Mouse (Mus musculus) lung, embryonic 15.5 days (tissue): ENCODE results near the gene Smim1. TPM values are rescaled to one million over a fixed set of nuclear protein-coding genes. Genes with fewer than 3 reads are reported as not detected.

ENCODE experiments used
- ATAC-seq: fragments of 200-750 bp; cut with Nextera tagmentation; 2 replicates; pipeline ENCODE4 v1.8.0; 2017; ENCODE audit warnings: moderate number of reproducible peaks, borderline replicate concordance; ENCODE audit not compliant: low FRiP score, low TSS enrichment; ENCODE audit errors: extremely low read depth
- H3K27ac ChIP-seq: fragments of 300-500 bp; sonication (generic); 2 replicates; pipeline ENCODE4 v1.5.1; 2015; ENCODE audit warnings: moderate library complexity, mild to moderate bottlenecking, inconsistent platforms
- H3K27me3 ChIP-seq: fragments of 300-500 bp; sonication (generic); 2 replicates; pipeline ENCODE4 v1.6.1; 2015; ENCODE audit warnings: inconsistent platforms
- H3K36me3 ChIP-seq: fragments of 300-500 bp; sonication (generic); 2 replicates; pipeline ENCODE4 v1.6.1; 2015; ENCODE audit warnings: inconsistent platforms
- H3K4me1 ChIP-seq: fragments of 300-500 bp; sonication (generic); 2 replicates; pipeline ENCODE4 v1.6.1; 2015; ENCODE audit warnings: inconsistent platforms
- H3K4me2 ChIP-seq: fragments of 300-500 bp; sonication (generic); 2 replicates; pipeline ENCODE4 v1.6.1; 2015; ENCODE audit warnings: inconsistent platforms, mild to moderate bottlenecking, moderate library complexity
- H3K4me3 ChIP-seq: fragments of 300-500 bp; sonication (generic); 2 replicates; pipeline ENCODE4 v1.5.1; 2015; ENCODE audit warnings: mild to moderate bottlenecking, inconsistent platforms
- H3K9ac ChIP-seq: fragments of 300-500 bp; sonication (generic); 2 replicates; pipeline ENCODE4 v1.6.1; 2015; ENCODE audit warnings: inconsistent platforms
- H3K9me3 ChIP-seq: fragments of 300-500 bp; sonication (generic); 2 replicates; pipeline ENCODE4 v1.6.1; 2016; ENCODE audit warnings: inconsistent platforms
- WGBS: fragments of 180-500 bp; shearing (Covaris S2); methylation state at CpG from one replicate; pipeline ENCODE4 v1.1.7; 2015; 5-methylcytosine and 5-hydroxymethylcytosine counted together
- polyA plus RNA-seq: library from polyadenylated mRNA; unstranded; fragments of >200 nt; fragmentation: Nextera tagmentation; extraction: Ambion mirVana; gene quantifications from 2 replicates; pipeline ENCODE4 v1.2.1, GENCODE M21; 2015

Gene Smim1
- polyA plus RNA-seq, 1 experiment from 2014 or later = 39.3 TPM

- ATAC-seq = peak; percentile 14; the same call in 1 of the 2 replicates
- peak overlapping the region; percentile 41; the same call in 1 of the 2 replicates for H3K27ac ChIP-seq
- peak overlapping the region; percentile 81 for H3K4me3 ChIP-seq
- peaks cover 30% of the 10 kb centered on the region for H3K36me3 ChIP-seq
- H3K9me3 ChIP-seq = no peaks in the 10 kb centered on the region
- no peaks in the 10 kb centered on the region for H3K27me3 ChIP-seq
- H3K4me1 ChIP-seq = peaks cover 20% of the 10 kb centered on the region
- peak overlapping the region; percentile 79 for H3K4me2 ChIP-seq
- H3K9ac ChIP-seq = peak overlapping the region; percentile 84
- under 1% methylated on average over 55 of the region's 55 CpGs for WGBS
These were observed 13.7 kb downstream of the Smim1 start for GRCm38 (mm10) chr4:154012132-154012882.

GRCm38 (mm10) chr4:154011646-154012089 lies 14.4 kb downstream of the Smim1 start, which contains the start of gene Lrrc47:
TSS of gene Lrrc47 (plus strand) at chr4:154011731.
- ATAC-seq = peak; percentile 88
- H3K9me3 ChIP-seq = no peaks in the 10 kb centered on the region
- H3K9ac ChIP-seq = peak within 1 kb of the TSS; percentile 84
- peak within 1 kb of the TSS; percentile 79 for H3K4me2 ChIP-seq
- H3K4me1 ChIP-seq = peaks cover 20% of the 10 kb centered on the region
- no peaks in the 10 kb centered on the region for H3K27me3 ChIP-seq
- WGBS = 0% methylated on average over 42 of the region's 59 CpGs
- peak within 1 kb of the TSS; percentile 81 for H3K4me3 ChIP-seq
- peak within 1 kb of the TSS; percentile 41; the same call in 1 of the 2 replicates for H3K27ac ChIP-seq
- peaks cover 29% of the 10 kb centered on the region for H3K36me3 ChIP-seq

- peak overlapping the region; percentile 79 for H3K4me2 ChIP-seq
- peak overlapping the region; percentile 84 for H3K9ac ChIP-seq
- ATAC-seq = peak; percentile 23; the same call in 1 of the 2 replicates
- H3K4me1 ChIP-seq = peaks cover 20% of the 10 kb centered on the region
- 0 out of 2 replicates have a peak overlapping the region, but pooled peaks have one; percentile 7 for H3K27ac ChIP-seq
- WGBS = 26% methylated on average over 13 of the region's 13 CpGs
- H3K27me3 ChIP-seq = no peaks in the 10 kb centered on the region
- H3K36me3 ChIP-seq = peaks cover 29% of the 10 kb centered on the region
- peak overlapping the region; percentile 81 for H3K4me3 ChIP-seq
- no peaks in the 10 kb centered on the region for H3K9me3 ChIP-seq
These were observed 15.0 kb downstream of the Smim1 start for GRCm38 (mm10) chr4:154010907-154011645.

GRCm38 (mm10) chr4:154007759-154008158 lies 18.3 kb downstream of the Smim1 start:
- H3K27ac ChIP-seq = no peak overlapping the region
- H3K36me3 ChIP-seq = peaks cover 28% of the 10 kb centered on the region
- H3K27me3 ChIP-seq = no peaks in the 10 kb centered on the region
- H3K4me3 ChIP-seq = no peak overlapping the region
- no peak overlapping the region for H3K4me2 ChIP-seq
- ATAC-seq = no peak
- peaks cover 8% of the 10 kb centered on the region for H3K4me1 ChIP-seq
- H3K9ac ChIP-seq = no peak overlapping the region
- WGBS = 55% methylated on average over 4 of the region's 4 CpGs
- no peaks in the 10 kb centered on the region for H3K9me3 ChIP-seq

- no peak for ATAC-seq
- Histone ChIP-seq H3K4me3 (no peak overlapping the region), H3K4me1 (peaks cover 4% of the 10 kb centered on the region; the same call in 1 of the 2 replicates), H3K4me2 (no peak overlapping the region), H3K27me3 (no peaks in the 10 kb centered on the region), H3K9ac (no peak overlapping the region), H3K27ac (no peak overlapping the region), H3K36me3 (peaks cover 31% of the 10 kb centered on the region), H3K9me3 (no peaks in the 10 kb centered on the region)
- 85% methylated on average over 6 of the region's 6 CpGs for WGBS
These were observed 19.8 kb downstream of the Smim1 start for GRCm38 (mm10) chr4:154006264-154006663.

GRCm38 (mm10) chr4:154005488-154005887 lies 20.5 kb downstream of the Smim1 start:
- H3K27me3 ChIP-seq = no peaks in the 10 kb centered on the region
- no peak overlapping the region for H3K9ac ChIP-seq
- H3K4me2 ChIP-seq = no peak overlapping the region
- no peak overlapping the region for H3K27ac ChIP-seq
- ATAC-seq = no peak
- no peaks in the 10 kb centered on the region for H3K9me3 ChIP-seq
- no peaks in the 10 kb centered on the region for H3K4me1 ChIP-seq
- 90% methylated on average over 5 of the region's 5 CpGs for WGBS
- peaks cover 31% of the 10 kb centered on the region for H3K36me3 ChIP-seq
- no peak overlapping the region for H3K4me3 ChIP-seq

GRCm38 (mm10) chr4:153993505-153993904 lies 32.5 kb downstream of the Smim1 start:
- 88% methylated on average over 8 of the region's 8 CpGs for WGBS
- H3K4me2 ChIP-seq = no peak overlapping the region
- H3K4me3 ChIP-seq = no peak overlapping the region
- no peaks in the 10 kb centered on the region for H3K27me3 ChIP-seq
- no peak for ATAC-seq
- no peak overlapping the region for H3K9ac ChIP-seq
- no peaks in the 10 kb centered on the region for H3K4me1 ChIP-seq
- H3K9me3 ChIP-seq = no peaks in the 10 kb centered on the region
- H3K27ac ChIP-seq = no peak overlapping the region
- peaks cover 76% of the 10 kb centered on the region for H3K36me3 ChIP-seq

- Histone ChIP-seq H3K4me1 (no peaks in the 10 kb centered on the region), H3K27me3 (no peaks in the 10 kb centered on the region), H3K27ac (no peak overlapping the region), H3K4me2 (no peak overlapping the region), H3K9ac (no peak overlapping the region), H3K9me3 (no peaks in the 10 kb centered on the region), H3K4me3 (no peak overlapping the region), H3K36me3 (peaks cover 76% of the 10 kb centered on the region)
- 88% methylated on average over 10 of the region's 10 CpGs for WGBS
- no peak for ATAC-seq
These were observed 33.3 kb downstream of the Smim1 start for GRCm38 (mm10) chr4:153992715-153993114.

- Histone ChIP-seq H3K27ac (no peak overlapping the region), H3K27me3 (no peaks in the 10 kb centered on the region), H3K4me3 (no peak overlapping the region), H3K4me1 (peaks cover 14% of the 10 kb centered on the region), H3K4me2 (no peak overlapping the region), H3K9me3 (no peaks in the 10 kb centered on the region), H3K9ac (no peak overlapping the region), H3K36me3 (peaks cover 44% of the 10 kb centered on the region)
- ATAC-seq = no peak
- WGBS = 91% methylated on average over 11 of the region's 11 CpGs
These were observed 45.6 kb downstream of the Smim1 start for GRCm38 (mm10) chr4:153980470-153980869.

GRCm38 (mm10) chr4:153979243-153979642 lies 46.8 kb downstream of the Smim1 start:
- Histone ChIP-seq H3K4me3 (no peak overlapping the region), H3K9me3 (no peaks in the 10 kb centered on the region), H3K27ac (no peak overlapping the region), H3K36me3 (peaks cover 32% of the 10 kb centered on the region), H3K27me3 (no peaks in the 10 kb centered on the region), H3K4me1 (peaks cover 14% of the 10 kb centered on the region), H3K4me2 (no peak overlapping the region), H3K9ac (no peak overlapping the region)
- 86% methylated on average over 10 of the region's 10 CpGs for WGBS
- ATAC-seq = no peak

- Histone ChIP-seq H3K9me3 (no peaks in the 10 kb centered on the region), H3K36me3 (peaks cover 16% of the 10 kb centered on the region), H3K27ac (no peak overlapping the region), H3K4me2 (peak overlapping the region; percentile 72), H3K9ac (peak overlapping the region; percentile 81), H3K4me3 (peak overlapping the region; percentile 88), H3K27me3 (no peaks in the 10 kb centered on the region), H3K4me1 (peaks cover 16% of the 10 kb centered on the region)
- ATAC-seq = no peak
- WGBS = 36% methylated on average over 6 of the region's 6 CpGs
These were observed 50.3 kb downstream of the Smim1 start for GRCm38 (mm10) chr4:153975768-153976167.

GRCm38 (mm10) chr4:153975292-153975662 lies 50.8 kb downstream of the Smim1 start:
- no peak; the same call in 1 of the 2 replicates for ATAC-seq
- H3K4me3 ChIP-seq = peak overlapping the region; percentile 88
- no peaks in the 10 kb centered on the region for H3K9me3 ChIP-seq
- under 1% methylated on average over 33 of the region's 33 CpGs for WGBS
- peaks cover 13% of the 10 kb centered on the region for H3K36me3 ChIP-seq
- H3K9ac ChIP-seq = peak overlapping the region; percentile 81
- peak overlapping the region; percentile 72 for H3K4me2 ChIP-seq
- H3K27ac ChIP-seq = no peak overlapping the region
- no peaks in the 10 kb centered on the region for H3K27me3 ChIP-seq
- peaks cover 16% of the 10 kb centered on the region for H3K4me1 ChIP-seq
